Mouse (Mus musculus) cortical plate, adult 2 months (tissue): ENCODE data around the gene Nampt.

Source experiments
- CTCF ChIP-seq: fragments of 200-500 bp; IDR thresholded peaks from 2 replicates; pipeline ENCODE4 v1.5.1; 2011; ENCODE audit warnings: mild to moderate bottlenecking, control low read depth, low read length; ENCODE audit not compliant: insufficient read depth; ENCODE audit errors: extremely low read depth
- POLR2A ChIP-seq: fragments of 200-500 bp; IDR thresholded peaks from 2 replicates; pipeline ENCODE4 v1.6.1; 2011; ENCODE audit warnings: mild to moderate bottlenecking, low read length, control low read depth; ENCODE audit not compliant: insufficient read depth; ENCODE audit errors: extremely low read depth

DNA sequence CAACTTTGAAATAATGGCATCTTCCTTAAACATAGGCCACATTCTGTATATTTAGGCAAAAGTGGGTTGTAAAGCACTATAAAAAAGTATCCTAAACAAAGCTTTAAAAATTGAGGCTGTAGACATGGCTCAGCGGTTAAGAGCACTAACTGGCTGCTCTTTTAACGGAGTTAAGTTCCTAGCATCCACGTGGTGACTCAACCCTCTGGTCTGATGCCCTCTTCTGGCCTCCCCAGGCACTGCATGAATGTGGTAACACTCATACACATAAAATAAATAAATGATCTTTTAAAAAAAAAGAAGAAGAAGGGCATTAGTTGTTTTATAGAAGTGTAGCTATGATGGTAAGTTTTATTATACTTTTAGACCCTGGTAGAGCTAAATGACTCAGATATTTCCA is 7.6 kb downstream of the Nampt start:
- TF ChIP-seq CTCF (peak; percentile 58), POLR2A (no peak)
